Mouse (Mus musculus): ENCODE measurements around the gene 4930469K13Rik. TPM values are rescaled to one million over a fixed set of nuclear protein-coding genes. Genes with fewer than 3 reads are reported as not detected.

Gene 4930469K13Rik
- total RNA-seq, 2 experiments from 2014 or later: not detected

GRCm38 (mm10) chr11:34046767-34047541 is 51.4 kb downstream of the 4930469K13Rik start, which contains the start of gene Lcp2:
Lcp2 (plus strand) TSS chr11:34046920.
- no peak for ATAC-seq (replicated peaks; ENCODE audit: low FRiP score, poor library complexity, severe bottlenecking)

GRCm38 (mm10) chr11:34042808-34043207 is 55.5 kb downstream of the 4930469K13Rik start:
- no peak for ATAC-seq (replicated peaks; ENCODE audit: low FRiP score, poor library complexity, severe bottlenecking)

GRCm38 (mm10) chr11:34040061-34040460 is 58.3 kb downstream of the 4930469K13Rik start:
- ATAC-seq (replicated peaks; ENCODE audit: low FRiP score, poor library complexity, severe bottlenecking): no peak

GRCm38 (mm10) chr11:34035909-34036658 is 62.3 kb downstream of the 4930469K13Rik start:
- no peak for ATAC-seq (replicated peaks; ENCODE audit: low FRiP score, poor library complexity, severe bottlenecking)

- ATAC-seq (replicated peaks; ENCODE audit: low FRiP score, poor library complexity, severe bottlenecking): no peak
Measured at GRCm38 (mm10) chr11:34034794-34035193, 63.6 kb downstream of the 4930469K13Rik start.

GRCm38 (mm10) chr11:34034008-34034505 is 64.3 kb downstream of the 4930469K13Rik start:
- no peak for ATAC-seq (replicated peaks; ENCODE audit: low FRiP score, poor library complexity, severe bottlenecking)

GRCm38 (mm10) chr11:34031015-34031805 is 67.1 kb downstream of the 4930469K13Rik start:
- ATAC-seq (replicated peaks; ENCODE audit: low FRiP score, poor library complexity, severe bottlenecking): no peak

- no peak for ATAC-seq (replicated peaks; ENCODE audit: low FRiP score, poor library complexity, severe bottlenecking)
Measured at GRCm38 (mm10) chr11:34029658-34030057, 68.7 kb downstream of the 4930469K13Rik start.

GRCm38 (mm10) chr11:34025091-34025490 is 73.3 kb downstream of the 4930469K13Rik start:
- ATAC-seq (replicated peaks; ENCODE audit: low FRiP score, poor library complexity, severe bottlenecking): no peak

GRCm38 (mm10) chr11:34012007-34012652 is 86.2 kb downstream of the 4930469K13Rik start:
- ATAC-seq (replicated peaks; ENCODE audit: low FRiP score, poor library complexity, severe bottlenecking): no peak

GRCm38 (mm10) chr11:34010859-34011172 is 87.5 kb downstream of the 4930469K13Rik start:
- no peak for ATAC-seq (replicated peaks; ENCODE audit: low FRiP score, poor library complexity, severe bottlenecking)

- ATAC-seq (replicated peaks; ENCODE audit: low FRiP score, poor library complexity, severe bottlenecking): no peak
Measured at GRCm38 (mm10) chr11:34010133-34010858, 88.1 kb downstream of the 4930469K13Rik start.

GRCm38 (mm10) chr11:34009316-34010087 is 88.9 kb downstream of the 4930469K13Rik start:
- ATAC-seq (replicated peaks; ENCODE audit: low FRiP score, poor library complexity, severe bottlenecking): no peak

- peak; percentile 45; the same call in 1 of the 2 replicates for ATAC-seq (replicated peaks; ENCODE audit: low FRiP score, poor library complexity, severe bottlenecking)
Measured at GRCm38 (mm10) chr11:34008702-34009101, 89.7 kb downstream of the 4930469K13Rik start.

GRCm38 (mm10) chr11:34008214-34008613 is 90.1 kb downstream of the 4930469K13Rik start:
- ATAC-seq (replicated peaks; ENCODE audit: low FRiP score, poor library complexity, severe bottlenecking): no peak

GRCm38 (mm10) chr11:34007616-34008015 is 90.7 kb downstream of the 4930469K13Rik start:
- ATAC-seq (replicated peaks; ENCODE audit: low FRiP score, poor library complexity, severe bottlenecking): no peak

- no peak for ATAC-seq (replicated peaks; ENCODE audit: low FRiP score, poor library complexity, severe bottlenecking)
Measured at GRCm38 (mm10) chr11:34002593-34002965, 95.8 kb downstream of the 4930469K13Rik start.

- ATAC-seq (replicated peaks; ENCODE audit: low FRiP score, poor library complexity, severe bottlenecking): 0 out of 2 replicates have a peak, but pooled peaks have one; percentile 28
Measured at GRCm38 (mm10) chr11:34001938-34002592, 96.3 kb downstream of the 4930469K13Rik start.
